Mouse (Mus musculus) stomach, embryonic 14.5 days (tissue): Measurements from ENCODE around the gene Timm10. TPM values are rescaled to one million over a fixed set of nuclear protein-coding genes. Genes with fewer than 3 reads are reported as not detected.

Experiments used
- ATAC-seq: fragments of 200-750 bp; cut with Nextera tagmentation; 2 replicates; pipeline ENCODE4 v1.8.0; 2017; ENCODE audit warnings: low read depth, moderate TSS enrichment; ENCODE audit not compliant: insufficient number of reproducible peaks, insufficient read depth, low FRiP score
- H3K27ac ChIP-seq: fragments of 300-500 bp; sonication (generic); 2 replicates; pipeline ENCODE4 v1.5.1; 2014; ENCODE audit warnings: mild to moderate bottlenecking, low read length, moderate library complexity, mixed read lengths
- H3K27me3 ChIP-seq: fragments of 300-500 bp; sonication (generic); 2 replicates; pipeline ENCODE4 v1.6.1; 2014; ENCODE audit warnings: low read length, control low read depth, mixed read lengths; ENCODE audit not compliant: control insufficient read depth, insufficient read depth
- H3K36me3 ChIP-seq: fragments of 300-500 bp; sonication (generic); 2 replicates; pipeline ENCODE4 v1.6.1; 2014; ENCODE audit warnings: mild to moderate bottlenecking, control low read depth, low read length, moderate library complexity, mixed read lengths; ENCODE audit not compliant: control insufficient read depth, insufficient read depth
- H3K4me1 ChIP-seq: fragments of 300-500 bp; sonication (generic); 2 replicates; pipeline ENCODE4 v1.6.1; 2014; ENCODE audit warnings: low read length, control low read depth, mixed read lengths; ENCODE audit not compliant: control insufficient read depth, insufficient read depth
- H3K4me2 ChIP-seq: fragments of 300-500 bp; sonication (generic); replicated peaks from 2 replicates; pipeline ENCODE4 v1.6.1; 2014; ENCODE audit warnings: low read depth, low read length, control low read depth
- H3K4me3 ChIP-seq: fragments of 300-500 bp; sonication (generic); 2 replicates; pipeline ENCODE4 v1.5.1; 2014; ENCODE audit warnings: low read depth, low read length, control low read depth
- H3K9ac ChIP-seq: fragments of 300-500 bp; sonication (generic); replicated peaks from 2 replicates; pipeline ENCODE4 v1.6.1; 2014; ENCODE audit warnings: low read depth, mild to moderate bottlenecking, control low read depth, low read length, moderate library complexity, mixed read lengths
- H3K9me3 ChIP-seq: fragments of 300-500 bp; sonication (generic); 2 replicates; pipeline ENCODE4 v1.6.1; 2016; ENCODE audit warnings: low read depth, low read length, control low read depth; ENCODE audit not compliant: control insufficient read depth
- WGBS: fragments of 180-500 bp; shearing (Covaris S2); extraction: QIAGEN DNeasy Blood & Tissue Kit; methylation state at CpG from one replicate; pipeline ENCODE4 v1.1.7; 2014; 5-methylcytosine and 5-hydroxymethylcytosine counted together
- polyA plus RNA-seq: library from polyadenylated mRNA; unstranded; fragments of >200 nt; fragmentation: Nextera tagmentation; extraction: Ambion mirVana; gene quantifications from 2 replicates; pipeline ENCODE4 v1.2.1, GENCODE M21; 2014

The Timm10 gene
- polyA plus RNA-seq, 1 experiment from 2014 or later, result 60.2 TPM

DNA sequence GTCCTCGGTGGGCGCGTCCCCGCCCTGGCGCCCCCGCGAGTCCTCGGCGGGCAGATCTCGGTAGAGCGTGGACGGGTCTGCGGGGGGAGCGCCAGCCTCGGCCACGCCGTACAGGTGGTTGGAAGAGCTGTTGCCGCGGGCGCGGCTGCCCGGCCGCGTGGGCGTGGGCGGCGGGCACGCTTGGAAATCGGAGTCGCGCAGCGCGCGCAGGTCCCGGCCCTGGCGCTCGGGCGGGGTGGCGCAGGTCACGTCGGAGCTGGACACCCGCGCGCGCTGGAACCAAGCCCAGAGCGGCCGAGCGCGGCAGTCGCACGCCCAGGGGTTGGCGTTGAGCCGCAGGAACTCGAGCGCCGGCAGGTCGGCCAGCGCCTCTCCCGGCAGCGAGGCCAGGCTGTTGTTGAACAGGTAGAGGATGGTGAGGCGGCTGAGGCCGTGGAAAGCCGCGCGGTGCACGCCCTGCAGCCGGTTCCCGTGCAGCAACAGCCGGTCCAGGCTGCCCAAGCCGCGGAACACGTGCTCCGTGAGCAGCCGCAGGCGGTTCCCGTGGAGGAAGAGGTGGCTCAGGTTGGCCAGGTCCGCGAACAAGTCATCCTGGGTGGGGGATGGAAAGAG is 45.4 kb downstream of the Timm10 start:
- peak overlapping the region; percentile 25; the same call in 1 of the 2 replicates for H3K9ac ChIP-seq
- H3K27ac ChIP-seq, result no peak overlapping the region
- WGBS, result 2% methylated on average over 78 of the region's 78 CpGs
- no peaks in the 10 kb centered on the region for H3K36me3 ChIP-seq
- no peaks in the 10 kb centered on the region for H3K9me3 ChIP-seq
- 0 out of 2 replicates have a peak, but pooled peaks cover 9% of the 10 kb centered on the region for H3K4me1 ChIP-seq
- peaks cover 48% of the 10 kb centered on the region for H3K27me3 ChIP-seq
- H3K4me3 ChIP-seq, result peak overlapping the region; percentile 45
- peak overlapping the region; percentile 87 for H3K4me2 ChIP-seq
- 0 out of 2 replicates have a peak, but pooled peaks have one; percentile 21 for ATAC-seq

DNA sequence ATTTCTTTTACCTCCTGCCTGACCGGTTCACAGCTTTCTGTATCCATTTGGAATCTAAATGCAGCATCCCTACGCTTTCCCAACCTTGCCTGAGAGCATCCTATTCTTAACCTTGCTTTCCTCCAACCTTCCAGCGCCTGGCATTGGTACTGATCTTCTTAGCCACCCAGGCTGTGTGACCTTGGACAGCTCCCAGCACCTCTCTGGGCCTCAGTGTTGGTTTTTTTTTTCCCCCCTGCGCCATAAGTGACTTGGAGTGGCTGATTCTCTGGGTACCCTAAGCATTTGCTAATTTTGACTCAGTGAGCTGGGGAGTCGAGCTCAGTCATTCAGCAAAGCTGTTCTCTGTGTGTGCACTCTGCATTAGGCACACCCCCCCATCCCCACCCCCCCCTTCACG is 49.0 kb downstream of the Timm10 start:
- H3K27me3 ChIP-seq, result peaks cover 35% of the 10 kb centered on the region
- no peaks in the 10 kb centered on the region for H3K36me3 ChIP-seq
- H3K9me3 ChIP-seq, result no peaks in the 10 kb centered on the region
- 38% methylated on average over 6 of the region's 6 CpGs for WGBS
- no peak for ATAC-seq
- no peak overlapping the region for H3K9ac ChIP-seq
- 0 out of 2 replicates have a peak, but pooled peaks cover 9% of the 10 kb centered on the region for H3K4me1 ChIP-seq
- no peak overlapping the region for H3K4me2 ChIP-seq
- H3K4me3 ChIP-seq, result no peak overlapping the region
- H3K27ac ChIP-seq, result no peak overlapping the region

Other genes with a start within 250 kb of the Timm10 start
- gene Ctnnd1, start 176.2 kb upstream of the Timm10 start, polyA plus RNA-seq, result 63.5 and 68.2 TPM in 2 replicates
- 0.39 and 0.45 TPM in 2 replicates for gene Btbd18, start 167.9 kb upstream of the Timm10 start, polyA plus RNA-seq
- gene Selenoh, start 156.2 kb upstream of the Timm10 start, polyA plus RNA-seq, result 262 and 316 TPM in 2 replicates
- gene Gm28635, start 149.0 kb upstream of the Timm10 start, polyA plus RNA-seq, result not detected in 2 replicates
- 38.3 and 38.6 TPM in 2 replicates for gene Med19, start 148.6 kb upstream of the Timm10 start, polyA plus RNA-seq
- gene Tmx2, start 147.9 kb upstream of the Timm10 start, polyA plus RNA-seq, result 119 and 130 TPM in 2 replicates
- 35.9 and 36.5 TPM in 2 replicates for gene Zdhhc5, start 111.8 kb upstream of the Timm10 start, polyA plus RNA-seq
- 26.7 and 28.9 TPM in 2 replicates for gene Clp1, start 99.6 kb upstream of the Timm10 start, polyA plus RNA-seq
- 9.3 and 10.7 TPM in 2 replicates for gene Ypel4, start 92.9 kb upstream of the Timm10 start, polyA plus RNA-seq
- 5.1 and 5.9 TPM in 2 replicates for gene Gm19426, start 83.3 kb upstream of the Timm10 start, polyA plus RNA-seq
- gene Serping1, start 51.6 kb upstream of the Timm10 start, polyA plus RNA-seq, result 84.2 and 93.7 TPM in 2 replicates
- 36.2 and 38.0 TPM in 2 replicates for gene Ube2l6, start 28.2 kb upstream of the Timm10 start, polyA plus RNA-seq
- not detected in 2 replicates for gene Smtnl1, start 4.3 kb upstream of the Timm10 start, polyA plus RNA-seq
- 19.8 and 21.1 TPM in 2 replicates for gene Slc43a1, start 11.9 kb downstream of the Timm10 start, polyA plus RNA-seq
- 0.59 and 0.74 TPM in 2 replicates for gene Rtn4rl2, start 59.7 kb downstream of the Timm10 start, polyA plus RNA-seq
- gene Slc43a3, start 109.6 kb downstream of the Timm10 start, polyA plus RNA-seq, result 40.4 and 40.5 TPM in 2 replicates
- 0.42 TPM in 1 of 2 replicates, not detected in the other for gene Prg2, start 153.5 kb downstream of the Timm10 start, polyA plus RNA-seq
- 0.60 TPM in 1 of 2 replicates, not detected in the other for gene Prg3, start 161.2 kb downstream of the Timm10 start, polyA plus RNA-seq
- 277 and 280 TPM in 2 replicates for gene Ssrp1, start 210.2 kb downstream of the Timm10 start, polyA plus RNA-seq
- gene P2rx3, start 210.5 kb downstream of the Timm10 start, polyA plus RNA-seq, result 0.67 and 0.68 TPM in 2 replicates
- gene Tnks1bp1, start 221.0 kb downstream of the Timm10 start, polyA plus RNA-seq, result 13.3 and 15.6 TPM in 2 replicates